Mouse (Mus musculus): ENCODE data around the gene Olfr1250.
"Not testable (repeated sequence)": the region's sequence is repeated elsewhere in the genome, so short reads cannot be mapped to it uniquely, and the experiment has no call there.

Gene Olfr1250

GRCm38 (mm10) chr2:89661367-89661766 is at the start of gene Olfr1250:
Olfr1250 (minus strand) TSS chr2:89661467.
- no peak for DNase-seq (ENCODE audit: low read depth in 1 of 2, low spot score in 2 of 2)

DNA sequence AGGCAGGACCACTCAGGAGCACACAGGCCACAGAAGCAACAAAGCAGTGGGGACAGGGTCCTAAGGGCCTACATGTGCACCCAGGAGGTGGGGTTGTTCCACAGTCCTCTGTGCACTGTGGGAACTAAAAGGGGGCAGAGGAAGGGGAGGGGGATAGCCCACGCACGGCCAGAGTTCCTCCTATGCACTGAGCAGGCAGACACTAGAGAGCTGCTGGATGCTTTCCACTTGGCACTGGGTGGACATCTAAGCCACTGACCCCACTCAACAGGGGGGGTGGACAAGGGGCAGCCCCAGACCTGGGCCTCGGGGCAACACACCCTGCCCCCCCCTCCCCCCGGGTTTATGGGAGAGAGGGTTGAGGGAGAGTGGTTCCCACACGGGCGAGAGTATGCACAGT is 30.7 kb upstream of the Olfr1250 start:
- no peak for DNase-seq (ENCODE audit: low read depth in 1 of 2, low spot score in 2 of 2)

- DNase-seq (ENCODE audit: low read depth in 1 of 2, low spot score in 2 of 2) = no peak
These were observed 10.6 kb upstream of the Olfr1250 start, which contains the start of gene Olfr1251 for GRCm38 (mm10) chr2:89671836-89672235. Olfr1251 (minus strand) TSS chr2:89671936.

DNA sequence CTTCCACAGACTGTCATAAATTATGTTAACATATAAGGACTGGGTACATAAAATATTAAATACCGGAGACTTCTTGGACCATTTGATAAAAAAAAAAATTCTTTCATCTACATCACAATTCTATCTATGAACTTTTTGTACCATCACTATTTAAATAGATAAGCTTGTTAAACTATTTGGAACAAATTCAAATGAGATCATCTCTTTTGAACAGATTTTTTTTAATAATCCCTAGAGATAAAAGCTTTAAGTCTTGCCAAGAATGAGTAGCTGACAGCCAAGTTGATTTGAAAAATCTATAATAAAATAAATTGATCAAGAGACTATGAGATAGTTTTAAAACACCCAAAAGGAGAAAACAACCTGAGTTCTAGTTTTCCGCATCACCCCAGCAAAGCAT is 26.4 kb downstream of the Olfr1250 start, which contains the start of gene Olfr1249:
Gene Olfr1249 (minus strand): TSS at position 101 of the 400 bp plus-strand sequence.
- DNase-seq (ENCODE audit: low read depth in 1 of 2, low spot score in 2 of 2) = no peak

DNA sequence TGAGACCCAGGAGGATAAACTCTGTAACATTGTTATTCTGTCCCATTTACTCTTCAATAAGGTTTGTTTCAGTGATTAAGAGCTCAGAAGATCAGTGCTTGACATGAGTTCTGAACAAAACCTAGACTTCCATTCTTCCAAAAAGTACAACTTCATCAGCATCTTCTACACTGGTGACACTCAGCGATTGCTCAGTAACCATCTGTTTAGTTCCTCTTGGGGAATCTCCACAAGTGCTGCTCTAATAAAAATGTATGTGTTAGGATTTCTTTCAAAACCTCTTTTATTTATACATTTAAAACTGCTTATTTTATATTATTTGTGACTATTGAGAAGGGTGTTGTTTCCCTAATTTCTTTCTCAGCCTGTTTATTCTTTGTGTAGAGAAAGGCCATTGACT is 43.1 kb downstream of the Olfr1250 start, which contains the start of gene Olfr1248:
Gene Olfr1248 (minus strand): TSS at position 101 of the 400 bp plus-strand sequence.
- DNase-seq (ENCODE audit: low read depth in 1 of 2, low spot score in 2 of 2) = not testable (repeated sequence)

- DNase-seq (ENCODE audit: low read depth in 1 of 2, low spot score in 2 of 2) = no peak
These were observed 47.2 kb downstream of the Olfr1250 start, which contains the start of gene Olfr1247 for GRCm38 (mm10) chr2:89614030-89614429. Olfr1247 (minus strand) TSS chr2:89614130.

Data from monocyte, adult 2 months (primary cell).